Mouse (Mus musculus) retina, embryonic 14.5 days (tissue): ENCODE data around the gene Heyl.
A peak's percentile ranks its signal among the peaks of the same experiment; 100 is the strongest.
"Not testable (repeated sequence)": the region's sequence is repeated elsewhere in the genome, so short reads cannot be mapped to it uniquely, and the experiment has no call there.

Experiments
- DNase-seq: peaks from one replicate; pipeline ENCODE4 v3.0.0-alpha.2; 2015; ENCODE audit warnings: low spot score

Gene Heyl

DNA sequence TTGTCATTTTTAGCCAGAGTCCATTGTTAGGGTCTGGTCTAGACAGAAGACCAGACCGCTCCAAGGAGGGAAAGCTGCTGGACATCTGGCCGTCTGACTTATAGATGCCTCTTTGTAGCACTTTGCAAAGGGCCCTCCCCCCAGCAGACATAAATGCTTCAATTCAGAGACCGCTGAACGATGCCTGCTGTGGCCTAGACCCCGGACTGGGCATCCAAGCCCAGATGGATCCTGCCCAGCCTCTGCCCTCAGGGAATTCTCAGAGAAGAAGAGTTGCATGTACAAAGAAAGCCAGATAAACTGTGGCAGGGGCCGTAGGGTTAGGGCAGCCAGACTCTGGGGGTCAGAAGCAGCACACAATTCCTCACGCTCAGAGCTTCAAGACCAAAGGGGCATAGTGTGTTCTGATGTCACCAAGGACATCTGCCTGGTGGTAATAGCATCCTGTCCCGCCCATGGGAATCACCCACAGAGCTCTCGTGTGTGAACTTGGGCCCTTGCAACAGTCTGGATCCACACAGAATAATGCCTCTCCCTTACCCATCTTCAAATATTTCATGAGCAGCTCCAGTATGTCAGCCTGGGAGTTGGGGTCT is 2.6 kb downstream of the Heyl start:
- no peak for DNase-seq

DNA sequence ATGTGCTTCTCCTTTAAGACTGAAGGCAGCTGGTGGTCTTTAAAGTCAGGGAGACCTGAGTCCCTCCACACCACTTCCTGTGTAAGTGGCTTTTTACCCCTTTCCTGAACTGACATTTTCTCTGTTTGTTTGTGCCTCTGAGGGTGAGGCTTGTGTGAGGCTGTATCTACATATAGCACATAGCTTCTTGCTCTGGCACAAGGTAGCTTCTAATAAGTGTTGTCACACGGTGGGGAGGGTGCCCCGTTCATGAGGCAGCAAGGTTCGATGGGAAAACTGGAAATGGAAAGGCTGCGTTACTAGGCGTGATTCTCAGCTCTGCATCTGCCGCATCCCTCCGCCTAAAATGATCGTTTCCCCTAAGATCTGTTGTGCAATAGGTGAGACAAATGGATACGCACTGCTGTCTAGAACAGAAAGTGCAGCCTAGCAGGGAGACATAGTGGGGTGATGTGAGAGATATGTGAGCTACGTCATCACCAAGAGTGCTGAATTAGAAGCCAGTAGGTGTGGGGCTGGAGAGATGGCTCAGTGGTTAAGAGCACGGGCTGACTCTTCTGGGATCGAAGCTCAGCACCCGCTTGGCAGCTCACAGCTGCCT is 3.2 kb downstream of the Heyl start:
- no peak for DNase-seq

DNA sequence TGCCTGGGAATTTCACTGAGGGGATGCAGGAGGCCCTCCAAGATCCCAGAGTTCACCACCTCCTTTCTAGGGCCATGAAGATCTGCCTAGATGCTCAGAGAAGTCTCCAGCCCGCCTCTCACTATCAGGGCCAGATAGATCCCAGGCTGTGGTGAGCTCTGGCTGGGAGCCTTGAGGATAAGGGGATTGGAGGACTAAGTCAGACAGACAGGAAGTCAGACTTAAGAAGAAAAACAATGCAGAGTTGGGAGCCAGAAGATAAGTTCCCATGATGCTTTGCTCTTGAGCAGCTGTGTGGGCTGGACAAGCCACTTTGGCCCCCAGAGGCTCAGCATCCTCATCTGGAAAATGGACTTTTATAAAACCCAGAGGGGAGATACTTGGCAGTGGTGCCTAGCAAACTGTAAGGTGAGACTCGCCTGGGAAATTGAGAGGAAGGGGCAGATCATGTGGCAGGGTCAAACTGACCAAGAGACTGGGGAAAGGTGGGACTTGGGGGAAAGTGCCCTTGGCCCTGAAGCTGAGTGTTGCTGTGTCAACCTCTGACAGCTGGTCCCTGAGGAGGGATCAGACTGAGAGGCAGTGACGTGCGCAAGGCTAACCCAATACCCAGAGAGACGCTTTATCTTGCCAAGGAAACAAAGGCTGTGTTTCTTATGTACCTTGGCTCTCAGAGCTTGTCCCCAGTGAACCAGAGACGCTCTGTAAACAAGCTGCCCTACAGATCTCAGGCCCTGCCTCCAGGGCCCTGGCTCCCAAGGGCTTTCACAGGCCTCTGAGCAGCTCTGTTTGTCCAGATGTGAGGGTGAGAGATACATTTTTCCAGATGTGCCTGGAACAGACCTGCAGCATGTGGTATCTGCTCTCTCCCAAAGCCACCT is 4.3 kb downstream of the Heyl start:
- DNase-seq = no peak

DNA sequence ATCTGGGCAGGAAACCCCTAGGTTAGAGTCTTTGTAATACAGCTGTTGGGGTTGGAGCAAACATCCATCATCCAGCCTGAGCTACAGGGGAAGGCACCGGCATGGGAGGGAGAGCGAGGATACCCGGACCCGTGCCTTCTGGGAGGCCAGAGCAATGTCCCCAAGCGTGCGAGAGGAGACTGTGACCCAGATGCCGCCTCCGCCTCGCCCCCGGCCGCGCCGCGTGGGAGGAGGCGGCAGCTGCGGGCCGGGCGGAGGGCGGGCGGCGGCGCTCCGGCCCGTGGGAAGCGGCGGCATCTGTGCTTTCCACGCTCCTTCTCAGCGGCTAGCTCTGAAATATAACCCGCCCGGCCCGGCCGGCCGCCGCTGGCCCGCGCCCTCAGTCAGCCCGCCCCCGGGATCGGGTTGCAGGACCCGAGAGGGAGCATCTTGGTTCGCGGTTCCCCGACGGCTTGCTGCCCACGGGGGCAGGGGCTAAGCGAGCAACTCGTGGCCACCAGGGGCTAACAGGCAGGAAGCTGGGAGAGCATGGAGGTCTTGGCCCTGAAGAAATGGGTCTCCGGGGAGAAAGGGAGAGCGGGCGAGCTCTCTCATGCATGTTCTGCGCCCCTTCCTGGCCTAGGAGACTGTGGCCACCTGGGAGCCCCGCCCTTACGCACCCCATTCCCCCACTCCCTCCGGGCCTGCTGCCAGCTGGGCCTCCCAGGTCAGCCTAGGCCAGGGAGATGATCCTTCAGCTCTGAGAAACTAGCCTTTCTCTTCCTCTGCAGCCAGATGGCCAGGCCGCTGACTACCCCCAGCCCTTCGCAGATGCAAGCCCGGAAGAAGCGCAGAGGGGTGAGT is 6.2 kb downstream of the Heyl start:
- peak; percentile 77 for DNase-seq

DNA sequence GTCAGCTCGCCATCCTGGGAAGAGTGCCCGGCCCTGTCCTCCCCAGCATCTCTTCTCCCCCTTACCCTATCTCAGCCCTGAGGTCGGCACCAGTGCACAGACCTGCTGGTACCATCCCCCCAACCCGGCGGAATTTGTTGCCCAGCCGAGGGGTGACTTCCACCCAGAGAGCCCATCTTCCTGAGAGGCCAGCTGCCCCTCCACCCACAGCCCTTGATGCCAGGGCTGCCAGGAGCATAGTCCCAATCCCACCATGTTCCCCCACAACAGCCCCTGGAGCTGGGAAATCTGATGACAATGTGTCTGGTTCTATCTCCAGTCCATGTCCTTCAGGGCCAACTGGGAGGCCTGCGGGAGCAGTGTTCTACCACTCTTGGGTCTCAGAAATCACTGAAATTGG is 12.9 kb downstream of the Heyl start:
- no peak for DNase-seq

DNA sequence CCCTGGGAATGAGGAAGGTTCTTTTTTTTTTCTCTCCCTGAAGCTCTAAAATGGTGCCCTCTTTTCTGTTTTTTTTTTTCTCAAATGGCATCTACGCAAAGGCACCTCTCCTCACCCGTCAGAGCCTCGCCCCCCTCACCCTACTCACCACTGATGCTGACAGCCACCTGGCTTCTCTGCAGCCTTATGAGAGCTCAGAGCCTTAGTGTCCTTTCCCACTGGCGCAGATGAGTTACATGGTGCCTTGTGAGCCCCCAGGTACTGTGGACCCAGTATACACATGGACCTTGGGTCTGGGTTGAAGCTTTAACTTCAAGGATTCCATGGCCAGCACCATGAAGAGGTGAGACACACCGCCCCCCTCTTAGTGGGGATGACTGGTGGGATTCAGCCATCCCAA is 13.3 kb downstream of the Heyl start:
- DNase-seq = no peak

DNA sequence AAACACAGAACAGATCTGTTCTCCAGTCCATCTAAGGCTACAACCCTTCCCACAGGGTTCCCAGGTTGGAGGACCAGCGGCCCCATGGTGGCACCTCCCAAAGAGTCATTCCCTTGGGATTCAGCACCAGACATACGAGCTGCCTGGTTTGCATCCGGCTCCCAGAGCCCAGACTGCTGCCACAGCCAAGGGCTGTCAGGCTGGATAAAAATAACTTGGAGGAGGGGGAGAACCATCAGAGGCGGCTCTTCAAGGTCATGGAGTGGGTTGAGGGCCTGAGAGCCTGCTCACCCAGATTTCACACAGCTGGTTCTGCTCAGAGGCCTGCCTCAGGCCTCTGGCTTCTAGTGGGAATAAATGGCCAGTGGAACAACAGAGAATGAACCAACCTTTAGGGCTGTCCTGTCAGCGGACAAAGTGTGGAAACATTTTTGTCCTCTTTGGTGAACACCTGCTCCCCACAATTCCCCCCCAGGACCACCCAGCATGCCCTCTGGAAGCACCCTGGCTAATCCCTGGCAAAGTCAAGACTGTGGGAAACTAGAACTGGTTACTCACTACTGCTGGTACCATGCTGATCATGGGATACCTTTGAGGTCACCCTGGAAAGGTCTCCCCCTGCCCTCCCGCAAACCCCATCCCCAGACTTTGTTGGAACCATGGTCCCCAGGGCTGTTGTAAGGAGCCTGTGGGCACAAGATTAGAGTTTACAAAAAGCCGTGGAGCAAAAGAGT is 14.0 kb downstream of the Heyl start:
- DNase-seq = no peak

DNA sequence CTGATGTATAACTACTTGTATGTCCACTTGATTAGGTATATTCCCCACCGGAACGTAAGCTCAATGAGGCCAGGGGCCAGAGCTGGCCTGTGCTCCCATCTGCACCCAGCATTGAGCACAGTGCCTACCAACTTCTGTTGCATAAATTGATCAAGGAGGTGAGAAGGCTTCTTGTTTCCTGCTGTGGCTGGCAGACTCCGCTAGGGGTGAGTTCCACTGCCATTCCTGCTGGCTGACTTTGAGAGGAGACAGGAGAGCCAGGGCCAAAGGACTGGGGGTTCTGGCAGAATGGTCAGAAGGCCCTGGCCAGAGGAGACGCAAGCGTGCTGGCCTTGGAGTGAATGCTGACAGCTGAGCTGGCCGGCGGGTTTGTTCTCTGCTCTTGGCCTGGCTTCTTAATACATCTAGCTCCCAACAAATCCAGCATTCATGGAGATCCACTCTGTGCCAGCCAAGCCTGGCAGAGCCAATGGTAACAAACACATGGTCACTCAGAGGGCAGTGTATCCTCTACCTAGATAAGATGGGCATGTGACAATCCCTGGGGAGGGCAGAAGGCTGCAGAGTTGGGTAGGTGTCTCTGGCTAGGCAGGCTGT is 15.7 kb downstream of the Heyl start:
- no peak for DNase-seq

DNA sequence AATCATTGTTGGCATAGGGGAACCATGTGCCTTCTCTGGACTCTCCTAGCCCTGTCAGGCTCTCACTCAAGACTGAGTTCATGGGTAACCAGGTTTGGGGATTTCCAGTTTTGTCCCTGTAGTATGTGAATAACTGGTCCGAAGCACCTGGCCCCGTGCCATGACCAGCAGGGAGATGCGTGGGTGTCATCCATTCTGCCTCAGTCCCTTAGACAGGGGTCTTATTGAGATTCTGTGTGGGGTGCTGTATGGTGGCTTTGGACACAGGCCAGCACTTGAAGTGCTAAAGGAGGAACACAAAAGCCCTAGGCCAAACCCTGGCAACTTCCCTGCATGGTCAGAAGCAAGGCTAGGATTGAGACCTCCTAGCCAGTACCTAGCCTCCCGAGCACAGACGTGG is 18.9 kb downstream of the Heyl start:
- DNase-seq = no peak

DNA sequence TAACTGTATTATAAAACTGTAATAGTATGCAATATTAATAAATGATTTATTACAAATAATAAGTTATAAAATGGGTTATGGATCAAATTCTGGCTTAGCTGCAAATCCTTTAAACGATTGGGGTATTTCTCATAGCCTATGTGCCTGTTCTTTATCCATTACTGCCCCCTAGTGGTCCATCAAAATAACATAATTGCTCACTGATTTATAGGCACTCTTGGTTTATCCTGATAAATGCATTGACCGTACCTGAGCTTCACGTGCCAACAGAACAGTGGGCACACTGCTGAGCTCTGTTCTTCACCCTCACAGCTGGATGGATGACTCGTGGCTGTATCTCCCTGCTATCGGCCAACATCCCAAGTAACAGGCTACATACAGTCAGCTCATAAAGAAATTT is 21.3 kb downstream of the Heyl start:
- DNase-seq = peak; percentile 91

DNA sequence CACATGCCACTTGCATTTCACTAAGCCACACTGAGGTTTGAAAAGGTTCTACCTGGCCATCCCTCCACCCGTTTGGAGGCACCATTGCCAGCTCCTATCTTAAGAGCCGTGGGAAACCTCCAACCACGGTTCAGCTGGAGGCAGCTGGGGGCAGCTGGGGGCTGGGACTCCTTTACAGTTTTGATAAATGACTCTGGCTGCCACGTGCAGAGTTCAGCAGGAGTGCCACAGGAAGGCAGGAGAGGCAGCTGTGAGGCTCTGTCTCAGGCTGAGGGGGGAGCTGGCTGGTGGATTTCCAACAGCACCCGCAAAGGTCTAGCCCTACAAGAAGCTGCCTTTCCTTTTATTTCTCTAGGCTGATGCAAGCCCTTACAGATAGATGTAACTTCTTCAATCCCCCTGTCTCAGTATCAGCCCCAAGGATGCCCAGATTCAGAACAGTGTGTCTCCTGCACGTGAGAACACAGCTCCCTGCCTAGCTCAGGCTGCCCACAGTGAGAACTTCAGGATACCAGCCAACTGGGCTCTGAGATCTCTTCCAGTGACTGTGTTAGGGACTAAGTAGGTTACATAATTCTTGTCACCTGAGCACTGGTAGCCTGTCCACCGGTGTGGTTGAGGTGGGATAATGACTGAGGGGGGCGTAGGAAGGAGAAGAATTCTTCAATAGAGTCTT is 26.9 kb downstream of the Heyl start:
- no peak for DNase-seq

DNA sequence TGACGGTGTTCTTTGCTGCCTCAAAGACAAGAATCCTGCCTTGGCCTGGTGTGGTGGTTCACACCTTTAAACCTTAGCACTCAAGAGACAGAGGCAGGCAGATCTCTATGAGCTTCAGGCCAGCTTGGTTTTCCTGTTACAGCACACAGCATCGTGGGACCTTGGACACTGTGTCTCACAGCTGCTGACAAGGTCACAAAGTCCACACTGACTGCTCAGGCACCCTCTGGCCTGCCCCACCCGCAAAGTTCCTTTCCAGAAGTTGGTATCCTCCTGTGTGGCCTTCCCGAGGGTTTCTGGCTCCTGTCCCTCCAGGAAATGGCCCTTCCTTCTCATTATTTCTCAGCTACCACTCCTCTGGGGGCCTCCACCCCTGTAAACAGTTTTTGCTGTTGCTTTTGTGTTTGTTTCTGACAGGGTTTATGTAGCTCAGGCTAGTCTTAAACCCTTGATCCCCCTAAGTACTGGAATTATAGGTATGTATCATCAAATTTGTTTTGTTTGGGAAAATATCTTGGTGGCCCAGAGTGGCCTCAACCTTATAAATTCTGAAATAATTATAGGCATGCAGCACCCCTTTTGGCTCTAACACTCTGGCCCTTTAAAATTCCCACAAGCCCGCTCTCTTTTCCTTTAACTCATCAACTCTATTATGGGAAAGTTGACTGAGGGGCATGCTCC is 28.5 kb downstream of the Heyl start, which contains the start of gene Pabpc4:
Gene Pabpc4, plus strand, starts transcription at position 631 of the 681 bp plus-strand sequence.
- DNase-seq = no peak

DNA sequence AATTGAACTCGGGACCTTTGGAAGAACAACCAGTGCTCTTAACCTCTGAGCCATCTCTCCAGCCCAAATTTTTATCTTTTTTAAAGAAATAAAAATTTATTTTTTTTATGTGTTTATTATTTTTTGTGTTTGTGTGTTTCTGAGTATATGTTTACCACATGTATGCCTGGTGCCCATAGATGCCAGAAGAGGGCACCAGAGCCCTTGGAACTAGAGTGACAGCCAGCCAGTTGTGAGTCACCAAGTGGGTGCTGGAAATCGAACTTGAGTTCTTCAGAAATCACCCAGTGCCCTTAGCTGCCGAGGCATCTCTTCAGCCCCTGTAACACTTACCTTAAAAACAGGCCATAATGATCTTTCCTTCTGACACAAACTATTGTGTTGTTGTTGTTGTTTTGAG is 37.7 kb downstream of the Heyl start:
- DNase-seq = no peak

DNA sequence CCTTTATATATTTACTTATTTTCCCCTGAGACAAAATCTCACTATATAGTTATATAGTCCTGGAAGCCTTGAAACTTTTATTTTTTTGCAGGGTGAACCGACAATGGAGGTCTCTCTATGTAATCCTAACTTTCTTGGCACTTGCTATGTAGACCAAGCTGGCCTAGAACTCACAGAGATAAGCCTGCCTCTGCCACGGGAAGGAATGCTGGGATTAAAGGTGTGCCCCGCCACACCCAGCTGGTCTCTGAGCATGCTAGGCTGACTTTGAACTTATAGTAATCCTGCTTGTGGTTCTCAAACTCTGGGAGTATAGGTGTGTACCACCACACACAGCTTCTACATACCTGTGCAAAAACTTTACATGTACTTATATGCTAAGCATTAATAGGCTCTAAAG is 46.8 kb downstream of the Heyl start:
- no peak for DNase-seq

DNA sequence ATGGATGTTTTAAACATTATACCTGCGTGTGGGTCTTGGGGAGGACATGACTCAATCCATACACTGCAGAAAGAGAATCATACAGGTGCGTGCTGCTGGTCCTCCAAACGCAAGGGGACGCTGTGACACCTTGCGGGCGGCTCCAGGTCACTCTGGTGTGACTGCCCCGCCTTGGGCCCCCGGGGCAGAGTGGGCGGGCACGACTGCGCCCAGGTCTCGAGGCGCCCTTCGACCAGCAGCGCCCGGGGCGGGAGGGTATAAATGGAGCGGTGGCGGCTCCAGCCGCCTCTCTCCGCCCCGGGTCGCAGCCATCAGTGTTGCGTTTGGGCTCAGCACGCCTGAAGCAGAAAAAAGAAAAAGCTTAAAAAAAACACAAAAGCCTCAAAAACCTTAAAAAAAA is 49.1 kb downstream of the Heyl start:
- peak; percentile 93 for DNase-seq

DNA sequence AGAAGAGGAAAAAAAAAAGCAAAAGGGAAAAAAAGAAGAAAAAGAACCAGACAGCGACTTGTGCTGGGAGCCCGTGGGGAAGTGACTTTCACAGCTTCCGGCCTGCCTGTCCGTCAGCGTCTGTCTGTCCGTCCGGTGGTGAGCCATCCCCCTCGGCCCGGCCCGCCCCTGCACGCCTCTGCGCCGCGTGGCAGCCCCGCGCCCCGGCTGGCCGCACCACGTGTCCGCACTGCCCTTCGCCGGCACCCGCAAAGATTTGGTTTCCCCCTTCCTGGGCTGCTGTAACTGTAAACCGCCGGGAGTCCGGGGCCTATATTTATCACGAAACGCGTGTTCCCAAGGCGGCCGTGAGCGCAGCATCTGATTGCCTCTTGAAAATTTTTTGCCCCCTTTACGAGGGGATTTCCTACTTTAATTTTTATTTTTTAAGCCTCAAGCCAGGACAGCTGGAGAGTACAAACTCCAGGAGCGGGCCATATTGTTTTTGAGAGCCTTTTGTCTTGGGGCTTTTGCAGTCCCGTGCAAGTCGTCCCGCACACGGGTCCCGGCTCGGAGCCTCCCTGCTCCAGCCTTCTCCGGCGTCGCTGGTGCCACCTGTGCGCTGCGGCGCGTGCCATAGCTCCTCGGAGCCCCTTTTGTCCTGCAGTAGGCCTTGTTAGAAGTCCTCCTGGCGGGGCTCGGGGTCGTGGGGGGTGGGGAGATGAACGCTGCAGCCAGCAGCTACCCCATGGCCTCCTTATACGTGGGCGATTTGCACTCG is 49.7 kb downstream of the Heyl start:
- not testable (repeated sequence) for DNase-seq

DNA sequence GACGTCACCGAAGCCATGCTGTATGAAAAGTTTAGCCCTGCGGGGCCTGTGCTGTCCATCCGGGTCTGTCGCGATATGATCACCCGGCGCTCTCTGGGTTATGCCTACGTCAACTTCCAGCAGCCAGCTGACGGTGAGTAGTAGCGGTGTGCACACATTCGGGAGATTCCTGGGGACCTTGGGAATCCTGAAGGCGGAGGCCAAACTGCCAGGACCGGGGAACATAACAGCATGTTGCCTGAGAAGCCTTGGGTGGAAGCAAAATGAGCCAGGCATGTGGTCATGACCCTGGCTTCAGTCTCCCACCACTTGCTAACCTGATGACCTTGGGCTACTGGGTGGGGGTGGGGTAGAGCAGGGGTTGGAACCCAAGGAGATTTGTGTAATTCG is 50.3 kb downstream of the Heyl start:
- peak; percentile 22 for DNase-seq

DNA sequence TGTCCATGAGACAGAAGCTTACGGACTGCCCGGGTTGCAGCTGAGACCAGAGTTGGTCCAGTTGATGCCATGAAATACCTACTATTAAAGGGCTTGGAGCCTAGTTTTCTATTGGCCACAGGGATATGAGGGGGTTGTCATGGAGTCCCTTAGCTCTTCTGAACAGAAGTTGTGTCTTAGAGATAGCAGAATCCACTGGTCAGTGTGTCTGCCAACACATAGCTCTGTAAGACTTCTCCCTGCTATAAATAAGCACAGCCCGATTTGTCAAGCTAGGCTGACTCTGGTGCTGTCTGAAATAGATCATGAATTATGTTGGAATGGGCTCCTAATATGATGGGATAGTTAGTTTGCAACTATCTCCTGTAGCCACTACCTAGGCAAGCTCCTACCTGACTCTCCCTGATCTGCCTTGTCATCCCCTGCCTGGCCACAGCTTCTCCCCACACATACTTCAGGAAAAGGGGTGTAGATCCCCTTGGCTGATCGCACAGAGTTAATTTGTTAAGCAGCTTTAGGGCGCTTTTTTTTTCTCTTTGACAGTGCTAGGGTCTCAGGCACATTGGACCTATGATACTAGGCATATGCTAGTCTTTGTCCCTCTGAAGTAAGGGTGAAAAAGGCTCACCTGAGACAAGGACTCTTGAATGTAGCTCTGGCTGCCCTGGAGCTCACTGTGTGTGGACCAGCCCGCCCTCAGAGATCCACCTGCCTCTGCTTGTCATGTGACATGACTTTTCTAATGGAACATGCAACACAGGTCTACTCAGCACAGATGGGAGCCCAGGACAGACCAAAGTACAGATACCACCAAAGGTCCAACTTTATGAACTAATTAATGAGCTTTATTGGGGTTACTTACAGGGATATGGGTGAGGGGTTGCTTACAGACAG is 51.6 kb downstream of the Heyl start:
- no peak for DNase-seq
